Mouse (Mus musculus) cerebellum, postnatal 4 days (tissue): ENCODE data around the gene Mmp27.
A peak's percentile ranks its signal among the peaks of the same experiment; 100 is the strongest.

Source experiments
- DNase-seq, 2 experiments: peaks; one replicate each; pipeline ENCODE4 v3.0.0; 2022; ENCODE audit warnings: low spot score in 2 of 2, mixed read lengths in 1 of 2

Mmp27 gene

GRCm38 (mm10) chr9:7571162-7571561 lies at the start of gene Mmp27:
Gene Mmp27 (plus strand): TSS chr9:7571396.
- DNase-seq = no peak

- DNase-seq = no peak
Measured at GRCm38 (mm10) chr9:7526255-7526940, 44.8 kb upstream of the Mmp27 start.

- DNase-seq = no peak
Measured at GRCm38 (mm10) chr9:7542763-7543162, 28.4 kb upstream of the Mmp27 start.

GRCm38 (mm10) chr9:7544923-7545457 lies 26.2 kb upstream of the Mmp27 start:
- DNase-seq = no peak

GRCm38 (mm10) chr9:7545471-7545870 lies 25.7 kb upstream of the Mmp27 start:
- no peak for DNase-seq

- DNase-seq = no peak
Measured at GRCm38 (mm10) chr9:7545920-7546319, 25.3 kb upstream of the Mmp27 start.

- no peak for DNase-seq
Measured at GRCm38 (mm10) chr9:7551943-7552342, 19.3 kb upstream of the Mmp27 start.

- DNase-seq = no peak
Measured at GRCm38 (mm10) chr9:7553536-7553935, 17.7 kb upstream of the Mmp27 start.

- DNase-seq = no peak
Measured at GRCm38 (mm10) chr9:7554382-7554781, 16.8 kb upstream of the Mmp27 start.

- no peak for DNase-seq
Measured at GRCm38 (mm10) chr9:7558221-7559017, 12.8 kb upstream of the Mmp27 start, which contains the start of gene Mmp8. Gene Mmp8 (plus strand): TSS chr9:7558456.

GRCm38 (mm10) chr9:7560026-7560425 lies 11.2 kb upstream of the Mmp27 start:
- no peak for DNase-seq

GRCm38 (mm10) chr9:7567376-7567775 lies 3.8 kb upstream of the Mmp27 start:
- DNase-seq = no peak

- no peak for DNase-seq
Measured at GRCm38 (mm10) chr9:7567923-7568322, 3.3 kb upstream of the Mmp27 start.

- no peak for DNase-seq
Measured at GRCm38 (mm10) chr9:7570485-7570884, 711 bp upstream of the Mmp27 start.

- no peak for DNase-seq
Measured at GRCm38 (mm10) chr9:7572188-7572587, 992 bp downstream of the Mmp27 start.

GRCm38 (mm10) chr9:7572663-7573308 lies 1.6 kb downstream of the Mmp27 start:
- DNase-seq = no peak

- DNase-seq = no peak
Measured at GRCm38 (mm10) chr9:7575526-7575925, 4.3 kb downstream of the Mmp27 start.

GRCm38 (mm10) chr9:7577371-7577770 lies 6.2 kb downstream of the Mmp27 start:
- no peak for DNase-seq

- no peak for DNase-seq
Measured at GRCm38 (mm10) chr9:7590063-7590462, 18.9 kb downstream of the Mmp27 start.

- no peak for DNase-seq
Measured at GRCm38 (mm10) chr9:7593272-7593812, 22.1 kb downstream of the Mmp27 start.

GRCm38 (mm10) chr9:7594816-7595540 lies 23.8 kb downstream of the Mmp27 start:
- peak; percentile 62 to 72 for DNase-seq
